Comparison of ENCODE assay signal across 16 mouse cellular contexts in the genomic region with DNA sequence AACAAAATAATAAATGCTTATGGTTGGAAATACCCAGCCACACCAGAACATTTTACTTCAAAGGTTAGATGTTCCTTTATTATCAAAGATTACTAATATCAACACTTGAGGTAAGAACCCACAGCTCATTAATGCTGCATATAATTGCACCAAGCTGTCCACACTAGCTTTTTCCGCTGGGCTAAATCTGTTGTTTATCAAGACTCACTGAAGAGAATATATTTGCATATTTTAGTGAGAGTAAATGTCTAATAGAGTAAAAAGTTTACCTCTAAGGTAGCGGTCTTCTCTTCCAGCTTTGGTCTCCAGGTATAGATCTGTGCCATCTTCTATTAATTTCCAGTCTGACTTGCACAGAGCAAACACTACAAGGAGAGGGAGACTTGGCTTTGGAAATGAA.
DNase-seq lines count a peak whose midpoint lies in the region; ATAC-seq lines count a peak whose summit lies in the region.
"Had no signal": no experiment of that assay in that cellular context is flagged by ENCODE, and none has a peak within 500 bp of the region (broad histone marks: within the 10 kb centered on the region; RNA-seq: fewer than 3 reads in every experiment).

No protein-coding gene starts in this region.

- WGBS in forebrain, embryonic 13.5 days = 40% methylated on average over 2 of the region's 2 CpGs
- WGBS in forebrain, embryonic 10.5 days = 81% methylated on average over 2 of the region's 2 CpGs
- WGBS in lung, embryonic 15.5 days = 78% methylated on average over 2 of the region's 2 CpGs
- 25% methylated on average over 2 of the region's 2 CpGs for WGBS in forebrain, embryonic 16.5 days

- ATAC-seq in forebrain, embryonic 13.5 days = peak; percentile 48; the same call in 1 of the 2 replicates
- no peak for ATAC-seq in lung, embryonic 15.5 days (ENCODE audit: borderline replicate concordance, extremely low read depth, low FRiP score, low TSS enrichment)
- ATAC-seq in forebrain, embryonic 16.5 days = peak; percentile 48
- ATAC-seq: activated CD4-positive, CD25-positive, alpha-beta regulatory T cell, adult 4 months; Patski had no signal

- H3K9ac ChIP-seq in forebrain, embryonic 13.5 days = no peak overlapping the region
- no peak overlapping the region for H3K9ac ChIP-seq in lung, embryonic 15.5 days
- H3K9ac ChIP-seq in forebrain, embryonic 16.5 days (replicated peaks; ENCODE audit: low read depth, low read length) = no peak overlapping the region
- H3K9ac ChIP-seq: embryonic facial prominence, embryonic 15.5 days; heart, embryonic 12.5 days; hindbrain, embryonic 14.5 days had no signal

- H3K27me3 ChIP-seq in forebrain, embryonic 13.5 days = no peaks in the 10 kb centered on the region
- peaks cover 12% of the 10 kb centered on the region; the same call in 1 of the 2 replicates for H3K27me3 ChIP-seq in forebrain, embryonic 10.5 days (ENCODE audit: poor library complexity, severe bottlenecking)
- H3K27me3 ChIP-seq in lung, embryonic 15.5 days = no peaks in the 10 kb centered on the region
- H3K27me3 ChIP-seq in forebrain, embryonic 16.5 days (replicated peaks; ENCODE audit: control insufficient read depth, insufficient read depth, low read length) = no peaks in the 10 kb centered on the region
- H3K27me3 ChIP-seq: embryonic facial prominence, embryonic 15.5 days; heart, embryonic 12.5 days had no signal

- no peak overlapping the region for H3K4me3 ChIP-seq in forebrain, embryonic 13.5 days
- no peak overlapping the region for H3K4me3 ChIP-seq in forebrain, embryonic 10.5 days
- no peak overlapping the region for H3K4me3 ChIP-seq in lung, embryonic 15.5 days
- H3K4me3 ChIP-seq in forebrain, embryonic 16.5 days (replicated peaks; ENCODE audit: low read length) = no peak overlapping the region
- H3K4me3 ChIP-seq: embryonic facial prominence, embryonic 15.5 days; erythroblast, embryonic 14.5 days; gastrocnemius, adult 2 months; heart, embryonic 12.5 days; hindbrain, embryonic 10.5 days had no signal

- H3K4me1 ChIP-seq in forebrain, embryonic 13.5 days = peaks cover 49% of the 10 kb centered on the region
- peaks cover 44% of the 10 kb centered on the region for H3K4me1 ChIP-seq in forebrain, embryonic 10.5 days
- peaks cover 19% of the 10 kb centered on the region for H3K4me1 ChIP-seq in lung, embryonic 15.5 days
- H3K4me1 ChIP-seq in forebrain, embryonic 16.5 days (replicated peaks; ENCODE audit: control insufficient read depth, insufficient read depth, low read length) = peaks cover 42% of the 10 kb centered on the region

- H3K36me3 ChIP-seq in forebrain, embryonic 13.5 days (ENCODE audit: poor library complexity, severe bottlenecking) = no peaks in the 10 kb centered on the region
- no peaks in the 10 kb centered on the region for H3K36me3 ChIP-seq in forebrain, embryonic 10.5 days (replicated peaks)
- no peaks in the 10 kb centered on the region for H3K36me3 ChIP-seq in lung, embryonic 15.5 days
- H3K36me3 ChIP-seq in forebrain, embryonic 16.5 days (ENCODE audit: control insufficient read depth, insufficient read depth) = no peaks in the 10 kb centered on the region
- H3K36me3 ChIP-seq: embryonic facial prominence, embryonic 15.5 days; heart, embryonic 12.5 days; hindbrain, embryonic 10.5 days had no signal

- H3K27ac ChIP-seq in forebrain, embryonic 13.5 days = peak overlapping the region; percentile 68
- no peak overlapping the region for H3K27ac ChIP-seq in forebrain, embryonic 10.5 days
- H3K27ac ChIP-seq in lung, embryonic 15.5 days = peak overlapping the region; percentile 43
- no peak overlapping the region for H3K27ac ChIP-seq in forebrain, embryonic 16.5 days (ENCODE audit: low read length)
- H3K27ac ChIP-seq: embryonic facial prominence, embryonic 15.5 days; gastrocnemius, adult 2 months; hindbrain, embryonic 10.5 days; hindbrain, embryonic 14.5 days had no signal

- no peak for DNase-seq in forebrain, embryonic 10.5 days (ENCODE audit: extremely low spot score, low spot score)
- DNase-seq in lung, postnatal 10 days = no peak
- DNase-seq in Muller cell, postnatal 12 days (ENCODE audit: inconsistent ontology term) = peak; percentile 54
- DNase-seq in thymus, postnatal 10 days (ENCODE audit: low spot score in 2 of 2) = no peak
- DNase-seq: gastrocnemius, adult 2 months; gastrocnemius, postnatal 25 days had no signal

- H3K4me2 ChIP-seq in forebrain, embryonic 13.5 days = no peak overlapping the region
- no peak overlapping the region for H3K4me2 ChIP-seq in lung, embryonic 15.5 days
- no peak overlapping the region for H3K4me2 ChIP-seq in forebrain, embryonic 16.5 days (ENCODE audit: low read length)
- H3K4me2 ChIP-seq: embryonic facial prominence, embryonic 15.5 days; heart, embryonic 12.5 days; hindbrain, embryonic 14.5 days had no signal

- no peaks in the 10 kb centered on the region for H3K9me3 ChIP-seq in forebrain, embryonic 13.5 days (replicated peaks)
- no peaks in the 10 kb centered on the region for H3K9me3 ChIP-seq in forebrain, embryonic 10.5 days
- no peaks in the 10 kb centered on the region for H3K9me3 ChIP-seq in lung, embryonic 15.5 days
- no peaks in the 10 kb centered on the region for H3K9me3 ChIP-seq in forebrain, embryonic 16.5 days (ENCODE audit: control insufficient read depth, low read length)
- H3K9me3 ChIP-seq: embryonic facial prominence, embryonic 15.5 days; heart, embryonic 12.5 days; hindbrain, embryonic 10.5 days had no signal

Comparison
In these comparisons a context has a peak if more than half of its experiments do, and no peak if none do; other contexts are left out.
1. H3K27ac ChIP-seq: peak in forebrain, embryonic 13.5 days (single experiment) and lung, embryonic 15.5 days (single experiment); none in forebrain, embryonic 10.5 days (single experiment) and forebrain, embryonic 16.5 days (single experiment).